Mouse (Mus musculus) gastrocnemius, adult 2 months (tissue): Measurements from ENCODE around the gene Itln1. TPM values are rescaled to one million over a fixed set of nuclear protein-coding genes. Genes with fewer than 3 reads are reported as not detected.

Source experiments
- DNase-seq: peaks from one replicate; pipeline ENCODE4 v3.0.0; 2022
- H3K27ac ChIP-seq: fragments of 200-600 bp; 2 replicates; pipeline ENCODE4 v1.8.1; 2022; ENCODE audit warnings: mild to moderate bottlenecking
- H3K4me3 ChIP-seq: fragments of 200-600 bp; 2 replicates; pipeline ENCODE4 v1.8.1; 2022; ENCODE audit warnings: mild to moderate bottlenecking, moderate library complexity
- CTCF ChIP-seq: fragments of 200-600 bp; IDR thresholded peaks from 2 replicates; pipeline ENCODE4 v1.8.1; 2022; ENCODE audit warnings: antibody characterized with exemption, mild to moderate bottlenecking, moderate library complexity
- intact Hi-C: fragments of 180-260 bp; cut with DNase I; formaldehyde crosslinking; loops from one replicate; pipeline ENCODE4 v1.15.1; 2025
- total RNA-seq, 2 experiments: library from RNA; stranded (reverse); gene quantifications; 2 replicates each; pipeline ENCODE4 v1.2.3; 2021

The Itln1 gene
- total RNA-seq, 2 experiments from 2014 or later = not detected

- Histone ChIP-seq H3K4me3 (no peak overlapping the region), H3K27ac (no peak overlapping the region)
- intact Hi-C loops = no loop called here
- no peak for DNase-seq
- no peak for TF ChIP-seq CTCF
These were observed 21.3 kb upstream of the Itln1 start for GRCm38 (mm10) chr1:171556366-171556765.

DNA sequence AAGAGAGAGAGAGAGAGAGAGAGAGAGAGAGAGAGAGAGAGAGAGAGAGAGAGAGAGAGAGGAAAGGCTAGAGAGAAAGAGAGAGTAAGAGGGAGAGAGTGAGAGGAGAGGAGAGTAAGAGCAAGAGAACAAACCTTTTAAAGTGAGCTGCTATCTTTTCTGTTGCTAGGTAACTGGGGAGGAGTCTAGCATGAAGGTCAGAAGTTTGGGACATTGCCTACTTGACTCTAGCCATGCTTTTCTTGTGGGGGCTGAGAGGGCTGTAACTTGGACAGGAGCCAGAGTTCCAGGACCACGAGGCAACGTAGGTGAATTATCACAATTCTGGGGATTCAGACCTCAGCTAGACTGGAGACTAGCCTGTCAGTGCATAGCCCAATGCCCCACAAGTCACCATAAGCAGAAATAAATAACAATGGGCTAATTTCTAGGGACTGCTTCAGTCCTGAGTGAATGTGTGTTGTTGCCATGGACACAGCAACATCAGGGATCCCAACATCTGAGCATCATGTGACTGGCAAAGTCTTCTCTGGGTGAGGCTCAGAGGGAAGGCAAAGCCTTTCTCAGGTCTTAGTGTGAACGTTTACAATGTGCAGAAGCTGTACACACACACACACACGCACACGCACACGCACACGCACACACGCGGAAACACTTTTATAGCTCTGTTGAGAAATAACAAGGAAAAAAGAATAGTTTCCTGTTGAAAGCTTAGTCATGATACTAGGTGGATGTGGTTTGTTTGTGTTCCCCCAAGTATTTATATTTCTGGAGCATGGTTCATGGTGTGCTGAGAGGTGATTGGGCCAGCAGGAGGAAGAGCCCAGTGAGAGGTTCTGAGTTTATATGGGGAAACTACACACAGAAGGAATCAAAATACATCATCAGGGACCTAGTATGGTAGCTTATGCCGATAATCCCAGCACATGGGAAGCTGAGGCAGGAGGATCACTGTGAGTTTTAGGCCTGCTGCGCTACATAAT lies 18.6 kb upstream of the Itln1 start:
- Histone ChIP-seq H3K27ac (no peak overlapping the region), H3K4me3 (no peak overlapping the region)
- no peak for DNase-seq
- TF ChIP-seq CTCF = no peak
- intact Hi-C loops = no loop called here

GRCm38 (mm10) chr1:171552230-171552629 lies 17.1 kb upstream of the Itln1 start:
- intact Hi-C loops = no loop called here
- Histone ChIP-seq H3K4me3 (no peak overlapping the region), H3K27ac (no peak overlapping the region)
- no peak for TF ChIP-seq CTCF
- DNase-seq = no peak

GRCm38 (mm10) chr1:171551326-171551725 lies 16.2 kb upstream of the Itln1 start:
- Histone ChIP-seq H3K4me3 (no peak overlapping the region), H3K27ac (no peak overlapping the region)
- no peak for DNase-seq
- intact Hi-C loops = no loop called here
- TF ChIP-seq CTCF = no peak

DNA sequence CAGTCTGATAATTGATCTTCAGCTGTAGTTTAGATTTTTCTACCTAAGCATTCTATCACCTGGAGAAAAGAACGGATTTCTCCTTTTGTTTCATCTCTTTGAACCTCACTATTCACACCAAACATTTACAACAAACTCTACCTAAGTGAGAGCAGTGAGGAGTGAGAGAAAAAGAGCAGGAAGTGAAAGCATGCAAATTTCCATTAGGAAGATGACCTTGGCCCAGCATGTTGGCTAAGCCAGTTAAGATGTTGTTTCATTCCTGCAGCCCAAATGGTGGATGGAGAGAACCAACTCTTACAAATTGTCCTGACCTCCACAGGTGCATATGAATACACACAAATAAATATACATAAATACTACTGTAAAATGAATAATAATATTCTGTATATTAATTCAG lies 5.6 kb upstream of the Itln1 start:
- Histone ChIP-seq H3K4me3 (no peak overlapping the region), H3K27ac (no peak overlapping the region)
- intact Hi-C loops = no loop called here
- DNase-seq = no peak
- no peak for TF ChIP-seq CTCF

DNA sequence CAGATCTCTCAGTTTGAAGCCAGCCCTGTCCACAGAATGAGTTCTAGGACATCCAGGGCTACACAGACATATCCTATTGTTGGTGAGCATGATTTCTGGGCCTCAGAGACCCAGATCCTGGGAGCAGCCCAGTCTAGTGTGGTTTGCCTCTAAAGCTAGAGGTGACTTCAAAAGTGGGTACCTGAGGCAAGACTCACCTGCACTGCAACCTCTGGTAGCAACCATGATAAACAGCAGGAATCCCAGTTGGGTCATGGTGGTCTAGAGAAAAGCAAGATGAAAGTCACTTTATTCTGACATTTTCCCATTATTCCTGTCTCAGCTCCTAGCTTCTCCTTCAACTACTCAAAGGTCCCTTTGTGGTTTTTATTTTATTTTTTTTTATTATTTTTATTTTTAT lies 537 bp downstream of the Itln1 start:
- TF ChIP-seq CTCF = no peak
- no peak overlapping the region for H3K27ac ChIP-seq
- intact Hi-C loops = no loop called here

DNA sequence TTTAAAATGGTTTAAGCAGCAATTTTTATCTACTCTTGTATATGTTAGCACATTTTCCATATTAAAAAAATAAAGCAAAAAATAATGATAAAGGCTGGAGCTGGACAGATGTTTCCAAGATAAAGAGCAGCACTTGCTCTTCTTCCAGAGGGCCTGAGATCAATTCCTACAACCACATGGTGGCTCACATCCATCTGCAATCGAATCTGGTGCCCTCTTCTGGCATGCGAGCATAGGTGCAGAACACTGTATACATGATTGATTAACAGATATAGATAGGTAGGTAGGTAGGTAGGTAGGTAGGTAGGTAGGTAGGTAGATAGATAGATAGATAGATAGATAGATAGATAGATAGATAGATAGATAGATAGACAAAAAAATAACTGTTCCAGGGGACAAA lies 2.3 kb downstream of the Itln1 start:
- no peak for TF ChIP-seq CTCF
- intact Hi-C loops = no loop called here
- no peak for DNase-seq
- Histone ChIP-seq H3K4me3 (no peak overlapping the region), H3K27ac (no peak overlapping the region)

More for the DNA sequence above, 537 bp downstream of the Itln1 start:
- no peak overlapping the region for H3K4me3 ChIP-seq
- no peak for DNase-seq

- no peak overlapping the region for H3K27ac ChIP-seq
- no peak for DNase-seq
- TF ChIP-seq CTCF = no peak
- intact Hi-C loops = no loop called here
- H3K4me3 ChIP-seq = no peak overlapping the region
These were observed 3.7 kb downstream of the Itln1 start for GRCm38 (mm10) chr1:171531367-171531766.

GRCm38 (mm10) chr1:171515557-171515956 lies 19.5 kb downstream of the Itln1 start:
- Histone ChIP-seq H3K4me3 (no peak overlapping the region), H3K27ac (no peak overlapping the region)
- DNase-seq = no peak
- intact Hi-C loops = no loop called here
- TF ChIP-seq CTCF = no peak

- Histone ChIP-seq H3K27ac (no peak overlapping the region), H3K4me3 (no peak overlapping the region)
- DNase-seq = no peak
- intact Hi-C loops = no loop called here
- TF ChIP-seq CTCF = no peak
These were observed 20.1 kb downstream of the Itln1 start for GRCm38 (mm10) chr1:171515039-171515438.

- Histone ChIP-seq H3K27ac (no peak overlapping the region), H3K4me3 (no peak overlapping the region)
- no peak for DNase-seq
- intact Hi-C loops = loop anchor here (5.0 kb wide), 1 partner anchor 64 kb away; no protein-coding TSS in a partner anchor
- no peak for TF ChIP-seq CTCF
These were observed 21.3 kb downstream of the Itln1 start for GRCm38 (mm10) chr1:171513760-171514159.

DNA sequence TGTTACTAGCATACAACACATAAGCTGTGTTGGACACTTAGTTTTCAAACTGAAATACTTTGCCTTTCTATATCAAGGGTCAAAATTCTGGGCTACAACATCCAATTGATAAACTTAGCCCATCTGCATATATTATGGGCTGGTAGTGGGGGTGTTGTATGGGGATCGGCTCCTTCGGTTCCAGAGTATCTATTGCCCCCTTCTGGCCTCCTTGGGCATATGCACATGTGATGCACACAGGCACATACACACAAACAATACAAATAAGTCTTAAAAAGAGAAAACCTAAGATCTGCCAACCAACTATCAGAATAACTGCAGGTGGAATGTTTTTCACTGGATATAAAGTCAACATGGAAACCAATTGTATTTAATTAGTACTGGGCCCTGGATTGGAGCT lies 21.9 kb downstream of the Itln1 start:
- intact Hi-C loops = loop anchor here (5.0 kb wide), 1 partner anchor 64 kb away; no protein-coding TSS in a partner anchor
- TF ChIP-seq CTCF = peak; percentile 24; the same call in 1 of the 2 replicates
- Histone ChIP-seq H3K27ac (no peak overlapping the region), H3K4me3 (no peak overlapping the region)
- DNase-seq = no peak

DNA sequence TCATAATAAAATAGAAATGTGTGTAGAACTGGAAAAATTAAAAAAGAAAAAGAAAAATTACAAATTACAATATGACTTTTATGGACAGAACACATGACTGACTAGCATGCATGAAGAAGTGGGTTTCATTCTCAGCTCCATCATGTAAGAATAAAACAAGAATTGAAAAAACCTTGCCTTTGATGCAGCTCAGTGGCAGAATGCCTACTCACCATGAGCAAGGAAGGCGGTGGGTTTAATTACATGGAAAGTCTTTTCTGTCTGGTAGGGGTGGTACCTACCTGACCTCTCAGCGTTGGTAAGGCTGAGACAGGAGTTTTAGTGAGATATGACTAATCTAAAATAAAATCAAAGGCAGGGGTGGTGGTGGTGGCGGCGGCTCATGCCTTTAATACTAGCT lies 30.5 kb downstream of the Itln1 start:
- TF ChIP-seq CTCF = no peak
- H3K27ac ChIP-seq = peak overlapping the region; percentile 93; the same call in 1 of the 2 replicates
- H3K4me3 ChIP-seq = peak overlapping the region; percentile 92
- intact Hi-C loops = loop anchor here (5.0 to 10.0 kb wide), 2 partner anchors 63 to 870 kb away; partner anchors contain the start of gene Pigm
- no peak for DNase-seq
